Mouse (Mus musculus) Patski (cell line): ENCODE measurements around the gene Lmtk2. TPM values are rescaled to one million over a fixed set of nuclear protein-coding genes. Genes with fewer than 3 reads are reported as not detected.

Experiments used
- ATAC-seq: fragments of 100-300 bp; one replicate; pipeline ENCODE4 v1.8.0; 2021
- CTCF ChIA-PET: fragments of 350-600 bp; sonication (Branson Sonifier 250); formaldehyde crosslinking; loops from one replicate; lab custom pipeline; 2022; ENCODE audit warnings: inconsistent platforms; lab: Charles Lee
- POLR2A ChIA-PET: fragments of 350-600 bp; sonication (Branson Sonifier 250); formaldehyde crosslinking; loops from one replicate; lab custom pipeline; 2022; ENCODE audit warnings: antibody characterized with exemption, inconsistent platforms; lab: Charles Lee
- DNase-seq: peaks from one replicate; pipeline ENCODE4 v3.0.0-alpha.2; 2011; ENCODE audit warnings: low read depth, low spot score
- H3K27me3 ChIP-seq: fragments of 371-371 bp; one replicate; pipeline ENCODE4 v1.5.1; 2021
- CTCF ChIP-seq: fragments of 100-300 bp; IDR thresholded peaks from one replicate; pipeline ENCODE4 v1.5.1; 2021
- in situ Hi-C: fragments of 300-500 bp; cut with MboI; formaldehyde crosslinking; loops from 3 replicates; pipeline ENCODE4 v1.11.1; 2018; ENCODE audit warnings: low pct_unique_long_range_greater_than_20kb, mixed read lengths
- polyA plus RNA-seq: library from polyadenylated mRNA; unstranded; gene quantifications from one replicate; pipeline ENCODE4 v1.2.3, GENCODE M21; 2021

The Lmtk2 gene
- polyA plus RNA-seq, 1 experiment from 2014 or later: 19.7 TPM

DNA sequence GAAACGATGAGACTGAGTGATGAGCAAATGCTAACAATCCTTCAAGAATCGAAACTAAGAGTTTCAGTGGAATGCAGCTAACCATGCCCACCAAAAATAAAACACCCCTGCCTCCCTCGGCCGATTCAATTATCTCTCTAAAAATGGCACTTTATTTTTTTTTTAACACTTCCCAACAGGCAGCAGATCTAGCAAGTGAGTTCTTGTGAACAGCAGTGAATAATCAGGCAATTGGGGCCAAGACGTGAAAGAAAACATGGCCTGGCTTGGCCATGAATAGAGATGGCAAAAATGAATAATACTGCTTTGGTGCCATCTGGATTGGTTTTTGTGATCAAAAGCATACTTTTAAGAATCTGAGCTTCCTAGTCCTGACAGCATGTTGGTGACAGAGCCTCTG is 18.2 kb upstream of the Lmtk2 start:
- in situ Hi-C loops: no loop called here
- POLR2A ChIA-PET: interaction anchor here (0.7 kb wide), 1 partner anchor 14 kb away, joined by 3 read pairs; no protein-coding TSS in a partner anchor
- ATAC-seq: no peak
- CTCF ChIA-PET: interaction anchor here (0.9 to 1.6 kb wide), 3 partner anchors 18 to 35 kb away, joined by 3 to 4 read pairs (median 4); partner anchors contain the start of gene Lmtk2
- no peak for DNase-seq
- no peaks in the 10 kb centered on the region for H3K27me3 ChIP-seq
- TF ChIP-seq CTCF: no peak

DNA sequence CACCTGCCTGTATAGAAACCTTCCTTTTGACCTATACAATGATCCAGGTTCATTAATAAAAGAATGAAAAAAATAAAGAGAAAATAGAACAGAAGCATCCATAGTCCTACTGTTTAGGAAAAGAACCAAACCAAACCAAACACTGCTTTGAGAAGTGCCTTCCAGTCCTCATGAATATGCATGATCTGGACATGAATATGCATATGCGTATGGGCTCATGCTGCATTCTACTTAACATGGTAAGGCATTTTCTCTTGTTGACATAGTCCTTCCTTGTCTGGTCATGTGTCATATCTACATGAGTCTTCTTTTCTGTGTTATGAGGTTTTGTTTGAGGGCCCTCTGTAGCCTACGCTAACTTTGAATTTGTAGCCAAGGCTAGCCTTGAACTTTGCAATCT is 16.7 kb upstream of the Lmtk2 start:
- in situ Hi-C loops: no loop called here
- CTCF ChIA-PET: no interaction called here
- DNase-seq: no peak

DNA sequence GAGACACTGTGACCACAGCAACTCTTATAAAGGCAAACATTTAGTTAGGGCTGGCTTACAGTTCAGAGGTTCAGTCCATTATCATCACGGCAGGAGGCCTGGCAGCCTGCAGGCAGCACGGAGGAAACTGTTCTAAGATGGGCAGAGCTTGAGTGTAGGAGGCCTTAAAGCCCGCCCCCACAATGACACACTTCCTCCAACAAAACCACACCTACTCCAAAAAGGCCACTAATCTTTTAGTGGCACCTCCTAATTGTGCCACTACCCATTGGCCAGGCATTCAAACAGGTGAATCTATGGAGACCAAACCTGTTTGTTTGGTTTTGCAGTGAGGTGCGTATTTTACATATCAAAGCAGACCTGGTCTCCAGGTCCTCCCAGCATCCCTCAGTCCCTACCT is 16.0 kb upstream of the Lmtk2 start:
- ATAC-seq: no peak
- POLR2A ChIA-PET: no interaction called here
- H3K27me3 ChIP-seq: no peaks in the 10 kb centered on the region
- in situ Hi-C loops: no loop called here
- DNase-seq: no peak
- TF ChIP-seq CTCF: no peak
- CTCF ChIA-PET: interaction anchor here (3.5 kb wide), 1 partner anchor 15 kb away, joined by 10 read pairs; the partner anchor contains the start of gene Lmtk2

More for the DNA sequence above, 16.7 kb upstream of the Lmtk2 start:
- ATAC-seq: no peak
- POLR2A ChIA-PET: no interaction called here
- no peaks in the 10 kb centered on the region for H3K27me3 ChIP-seq
- TF ChIP-seq CTCF: no peak

DNA sequence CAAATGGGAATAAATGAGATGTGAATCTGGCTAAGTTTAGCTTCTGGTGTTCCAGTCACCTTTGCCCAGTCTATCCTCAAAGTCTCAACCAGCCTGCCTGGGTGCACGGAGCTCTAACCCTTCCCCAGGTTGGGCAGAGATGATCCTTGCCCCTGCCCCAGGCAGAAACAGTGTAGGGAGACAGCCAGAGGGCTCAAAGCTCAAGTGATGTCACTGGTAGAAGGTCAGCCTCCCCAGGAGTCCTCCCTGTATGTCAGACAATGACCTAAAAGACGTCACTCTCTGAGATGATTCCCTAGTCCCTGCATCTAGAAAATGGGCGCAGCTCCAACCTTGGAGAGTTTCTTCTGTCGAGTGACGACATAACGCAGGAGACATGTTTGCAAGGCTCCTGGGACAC is 14.5 kb upstream of the Lmtk2 start:
- in situ Hi-C loops: no loop called here
- DNase-seq (no peak), ATAC-seq (no peak)
- CTCF ChIA-PET: interaction anchor here (0.8 to 3.5 kb wide), 4 partner anchors 10 to 39 kb away, joined by 3 to 10 read pairs (median 8); partner anchors contain the start of gene Lmtk2
- H3K27me3 ChIP-seq: no peaks in the 10 kb centered on the region
- TF ChIP-seq CTCF: no peak
- POLR2A ChIA-PET: no interaction called here

DNA sequence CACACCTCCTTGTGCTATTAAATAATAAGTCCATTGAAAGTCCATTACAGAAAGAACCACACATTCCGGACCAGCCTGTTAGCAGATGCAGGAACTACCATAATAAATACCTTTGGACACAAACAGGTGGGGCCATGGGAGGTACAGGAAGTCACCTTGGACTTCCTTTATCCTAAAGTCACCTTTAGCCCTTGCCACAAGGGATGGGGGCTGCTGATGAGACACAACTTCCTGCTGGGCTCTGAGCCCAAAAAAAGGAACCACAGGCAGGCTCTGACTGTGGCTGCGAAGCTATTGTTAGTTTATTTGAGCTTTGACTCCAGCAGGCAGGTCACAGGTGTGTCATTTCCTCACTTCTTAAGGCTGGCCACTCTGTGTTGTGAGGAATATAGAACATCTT is 13.7 kb upstream of the Lmtk2 start:
- no peak for TF ChIP-seq CTCF
- POLR2A ChIA-PET: no interaction called here

DNA sequence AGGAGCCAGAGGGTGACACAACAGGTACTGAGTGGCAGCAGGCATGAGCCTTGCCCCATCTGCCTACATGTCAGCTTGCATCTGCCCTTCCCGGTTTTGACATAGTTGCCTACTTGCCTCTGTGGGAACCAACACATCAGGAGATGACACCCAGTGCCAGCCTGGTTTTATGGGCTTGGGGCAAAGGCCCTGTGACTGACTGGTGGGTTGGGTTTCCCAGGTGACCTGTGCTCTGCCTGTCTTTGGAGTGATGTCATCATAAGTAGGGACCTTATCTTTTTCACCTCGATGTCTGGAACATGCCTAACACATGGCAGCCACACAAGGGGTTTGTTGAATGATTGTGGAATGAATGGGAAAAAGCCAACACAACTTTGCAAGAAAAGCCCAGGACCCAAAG is 11.9 kb upstream of the Lmtk2 start:
- no peak for ATAC-seq
- POLR2A ChIA-PET: interaction anchor here (1.0 kb wide), 1 partner anchor 15 kb away, joined by 3 read pairs; no protein-coding TSS in a partner anchor
- in situ Hi-C loops: no loop called here
- H3K27me3 ChIP-seq: no peaks in the 10 kb centered on the region
- no peak for DNase-seq
- no peak for TF ChIP-seq CTCF
- CTCF ChIA-PET: no interaction called here

More for the DNA sequence above, 13.7 kb upstream of the Lmtk2 start:
- DNase-seq (no peak), ATAC-seq (no peak)
- CTCF ChIA-PET: interaction anchor here (0.8 to 3.5 kb wide), 4 partner anchors 9 to 38 kb away, joined by 3 to 10 read pairs (median 8); partner anchors contain the start of gene Lmtk2
- in situ Hi-C loops: no loop called here
- H3K27me3 ChIP-seq: no peaks in the 10 kb centered on the region

DNA sequence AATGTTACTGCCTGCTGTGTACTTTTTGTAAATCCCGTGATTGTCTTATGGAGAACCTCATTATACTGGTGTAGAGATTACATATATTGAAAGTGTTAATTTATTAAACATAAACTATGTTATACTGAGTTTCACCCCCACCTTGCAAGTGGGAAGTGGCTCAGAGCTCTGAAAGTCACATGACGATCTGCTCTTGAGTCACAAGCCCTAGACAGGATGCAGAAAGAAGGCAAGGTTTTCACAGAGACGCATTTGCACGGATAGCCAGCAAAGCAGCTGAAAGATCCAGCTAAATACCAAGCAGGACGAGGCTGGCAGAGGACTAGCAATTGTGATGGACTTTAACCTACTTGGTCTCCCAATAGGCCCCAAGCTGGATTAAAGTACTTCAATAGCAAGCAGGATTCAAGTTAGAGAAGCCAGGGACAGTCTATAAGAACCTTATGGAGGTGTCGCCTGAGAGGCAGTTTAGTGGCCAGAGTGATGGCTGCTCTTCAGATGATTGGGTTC is 4.7 kb upstream of the Lmtk2 start:
- ChIA-PET POLR2A (no interaction called here), CTCF (interaction anchor here (2.5 kb wide), 1 partner anchor 9 kb away, joined by 10 read pairs; no protein-coding TSS in a partner anchor)
- DNase-seq (no peak), ATAC-seq (no peak)
- no peak for TF ChIP-seq CTCF
- in situ Hi-C loops: loop anchor here (5.0 kb wide), 1 partner anchor 62 kb away; no protein-coding TSS in a partner anchor
- peaks cover 4% of the 10 kb centered on the region for H3K27me3 ChIP-seq

DNA sequence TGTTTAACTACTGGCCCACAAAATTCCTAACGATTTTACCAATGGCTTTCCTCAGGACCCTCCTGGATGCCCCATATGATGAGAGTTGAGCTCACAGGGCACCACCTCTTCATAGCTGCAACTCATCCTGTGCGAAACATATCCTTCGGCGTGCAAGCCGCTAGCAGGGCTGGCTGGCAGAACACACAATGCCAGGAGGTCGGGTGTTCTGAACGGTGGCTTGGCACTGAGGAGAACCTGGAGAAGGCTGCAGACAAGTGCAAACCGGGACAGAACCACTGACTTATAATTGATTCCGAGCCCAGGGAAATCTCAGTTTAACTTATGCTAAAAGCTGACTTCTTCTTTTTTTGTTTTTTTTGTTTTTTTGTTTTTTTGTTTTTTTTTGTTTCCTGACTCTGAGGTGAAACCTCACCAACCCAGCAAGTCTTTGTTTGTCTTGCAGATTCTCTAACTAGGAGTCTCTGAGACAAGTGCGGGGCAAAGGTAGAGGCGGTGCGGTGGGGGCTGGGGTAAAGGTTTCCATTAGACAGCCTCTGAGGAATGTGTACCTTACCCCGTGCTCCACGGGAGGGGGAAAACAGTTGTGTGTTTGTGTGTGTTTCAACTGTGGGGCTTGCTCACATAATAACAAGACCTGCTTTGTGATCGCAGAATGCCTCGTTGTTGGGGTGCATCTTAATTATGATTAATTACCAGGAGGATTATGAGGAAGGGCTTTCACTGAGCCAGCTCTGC is 2.2 kb upstream of the Lmtk2 start:
- no peak for ATAC-seq
- TF ChIP-seq CTCF: no peak
- peaks cover 4% of the 10 kb centered on the region for H3K27me3 ChIP-seq
- no peak for DNase-seq
- in situ Hi-C loops: loop anchor here (5.0 kb wide), 1 partner anchor 59 kb away; no protein-coding TSS in a partner anchor
- ChIA-PET CTCF (interaction anchor here (1.4 to 8.1 kb wide), 5 partner anchors 12 to 57 kb away, joined by 5 to 39 read pairs (median 10); no protein-coding TSS in a partner anchor), POLR2A (no interaction called here)

DNA sequence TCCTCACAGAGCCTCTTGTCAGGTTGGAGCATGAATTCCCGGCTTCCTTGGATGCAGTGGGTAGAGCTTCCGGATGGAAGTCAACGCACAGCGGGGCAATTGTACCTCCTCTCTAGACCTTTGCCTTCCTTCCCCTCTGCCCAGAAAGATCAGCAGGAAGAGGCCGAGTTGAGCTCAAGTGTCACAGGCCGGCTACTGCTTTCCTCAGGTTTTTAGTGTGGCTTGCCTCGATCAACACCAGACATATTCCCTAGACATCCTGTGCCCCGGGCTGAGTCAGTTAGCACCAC is 1.7 kb upstream of the Lmtk2 start:
- ATAC-seq: no peak
- POLR2A ChIA-PET: no interaction called here
- in situ Hi-C loops: loop anchor here (5.0 kb wide), 1 partner anchor 59 kb away; no protein-coding TSS in a partner anchor
- no peak for TF ChIP-seq CTCF
- no peak for DNase-seq
- CTCF ChIA-PET: interaction anchor here (2.4 to 8.1 kb wide), 4 partner anchors 12 to 56 kb away, joined by 8 to 39 read pairs (median 11); no protein-coding TSS in a partner anchor
- H3K27me3 ChIP-seq: peaks cover 4% of the 10 kb centered on the region

DNA sequence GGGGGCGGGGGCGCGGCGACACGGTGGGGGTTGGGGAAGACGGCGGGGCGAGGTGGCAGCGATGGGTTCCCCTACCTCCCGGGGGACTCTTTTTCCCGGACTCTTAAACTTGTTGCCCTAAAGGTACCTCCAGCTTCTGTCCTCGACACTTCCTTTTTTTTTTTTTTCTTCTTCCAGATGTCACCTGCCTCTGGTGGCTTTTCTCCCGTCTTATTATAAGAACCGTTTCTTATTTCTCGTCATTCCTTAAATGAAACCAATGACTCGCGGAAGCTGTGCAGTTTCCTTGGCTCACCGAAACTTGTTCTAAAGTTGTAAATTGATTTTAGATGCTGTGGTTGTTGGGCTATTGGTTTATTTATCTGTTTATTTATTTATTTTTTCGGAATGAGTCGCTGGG is 712 bp downstream of the Lmtk2 start:
- DNase-seq (no peak), ATAC-seq (no peak)
- H3K27me3 ChIP-seq: peaks cover 4% of the 10 kb centered on the region
- ChIA-PET POLR2A (interaction anchor here (0.9 kb wide), 1 partner anchor 35 kb away, joined by 4 read pairs; no protein-coding TSS in a partner anchor), CTCF (interaction anchor here (0.8 to 8.1 kb wide), 3 partner anchors 15 to 54 kb away, joined by 3 to 39 read pairs (median 4); no protein-coding TSS in a partner anchor)
- in situ Hi-C loops: no loop called here
- no peak for TF ChIP-seq CTCF

DNA sequence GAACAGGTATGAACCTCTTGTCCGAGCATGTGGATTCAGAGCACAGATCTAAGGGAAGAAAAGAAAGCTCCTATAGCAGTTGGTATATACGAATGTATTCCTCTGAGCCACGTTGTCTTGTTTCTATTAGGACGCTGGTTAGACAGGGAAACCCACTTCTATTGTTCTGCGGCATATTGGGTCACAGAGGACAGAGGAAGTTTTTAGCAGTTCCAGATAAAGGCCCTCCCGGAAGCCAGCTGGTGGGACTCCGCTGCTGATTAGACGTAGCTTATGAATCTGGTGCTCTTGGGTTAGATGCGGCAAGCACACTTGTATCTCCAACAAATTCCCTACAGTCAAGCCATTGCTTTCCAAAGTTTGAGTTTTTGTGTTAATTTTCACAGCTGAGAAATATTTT is 4.8 kb downstream of the Lmtk2 start:
- ChIA-PET POLR2A (no interaction called here), CTCF (interaction anchor here (1.1 to 8.1 kb wide), 3 partner anchors 11 to 45 kb away, joined by 4 to 39 read pairs (median 5); no protein-coding TSS in a partner anchor)
- in situ Hi-C loops: no loop called here
- ATAC-seq: no peak
- no peaks in the 10 kb centered on the region for H3K27me3 ChIP-seq
- no peak for TF ChIP-seq CTCF
- no peak for DNase-seq
